Mouse (Mus musculus): ENCODE measurements around the gene Pnma3.
"Not testable (repeated sequence)": the region's sequence is repeated elsewhere in the genome, so short reads cannot be mapped to it uniquely, and the experiment has no call there.

DNA sequence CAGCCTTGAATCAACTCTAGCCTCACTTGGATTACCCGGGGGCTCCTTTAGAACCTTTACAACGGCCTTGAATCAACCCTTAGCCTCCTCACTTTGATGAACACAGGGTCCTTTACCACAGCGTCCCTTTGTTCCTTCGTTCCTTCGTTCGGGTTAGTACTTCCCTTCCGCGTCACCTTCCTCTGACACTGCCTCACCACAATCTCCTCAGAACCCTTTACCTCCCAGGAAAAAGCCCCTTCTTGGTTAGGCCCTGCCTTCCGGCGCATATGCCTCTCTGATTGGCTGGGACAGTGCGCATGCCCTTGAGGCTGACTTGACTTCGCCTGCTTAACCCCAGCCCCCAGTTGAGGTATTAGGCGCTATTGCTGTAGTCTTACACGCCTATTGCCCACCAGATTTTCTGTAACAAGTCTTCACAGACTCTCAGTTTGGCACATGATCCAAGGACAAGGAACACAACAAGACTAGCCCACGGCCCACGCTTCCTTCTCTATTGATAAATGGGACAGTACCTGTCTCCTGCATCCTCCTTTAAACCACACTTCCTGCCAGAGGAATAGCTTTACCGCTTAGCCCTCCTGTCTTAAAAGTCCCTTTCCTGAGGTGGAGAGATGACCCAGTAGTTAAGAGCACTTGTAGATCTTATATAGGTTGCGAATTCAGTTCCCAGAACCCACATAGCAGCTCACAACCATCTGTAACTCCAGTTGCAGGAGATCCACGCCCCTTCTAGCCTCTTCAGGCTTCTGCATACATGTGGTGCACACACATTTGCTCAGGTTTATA lies 17.9 kb downstream of the Pnma3 start, which contains the start of gene Xlr4a:
- not testable (repeated sequence) for TF ChIP-seq CTCF (IDR thresholded peaks at IDR 0.05; ENCODE audit: low read depth); EP300 (optimal IDR thresholded peaks at IDR 0.05)
